Mouse (Mus musculus) forelimb bud, embryonic 11.5 days (tissue): ENCODE data around the gene Cnih4.

Source experiments
- DNase-seq: peaks from one replicate; pipeline ENCODE4 v3.0.0-alpha.2; 2012; ENCODE audit warnings: low read depth, low spot score

Gene Cnih4

GRCm38 (mm10) chr1:181210601-181211402 is 66.3 kb downstream of the Cnih4 start:
- no peak for DNase-seq

DNA sequence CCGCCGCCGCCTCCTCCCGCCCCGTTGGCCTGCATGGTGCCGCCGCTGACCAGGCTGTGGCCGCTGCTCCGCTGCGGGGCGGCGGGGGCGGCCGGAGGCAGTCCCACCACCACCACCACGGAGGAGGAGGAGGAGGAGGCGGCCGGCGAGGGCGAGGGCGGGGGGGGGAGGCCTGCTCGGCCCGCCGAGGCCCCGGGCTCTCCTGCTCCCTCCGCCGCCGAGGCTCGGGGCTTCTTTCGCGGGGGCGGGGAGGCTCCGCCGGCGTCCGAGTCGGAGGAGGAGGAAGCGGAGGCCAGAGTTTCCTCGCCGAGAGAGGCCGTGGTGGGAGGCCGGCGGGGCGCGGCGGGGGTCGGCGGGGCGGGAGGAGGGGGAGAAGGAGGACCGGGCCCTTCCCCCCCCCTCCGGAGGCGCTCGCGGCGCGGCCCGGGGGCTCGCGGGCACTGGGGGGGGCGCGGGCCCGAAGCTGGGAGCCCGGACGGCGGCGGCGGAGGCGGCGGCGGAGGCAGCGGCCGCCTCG is 67.0 kb downstream of the Cnih4 start:
- DNase-seq = no peak

- DNase-seq = peak; percentile 83
Observed at GRCm38 (mm10) chr1:181211920-181212633, 67.6 kb downstream of the Cnih4 start, which contains the start of gene Wdr26. Gene Wdr26 (minus strand): TSS chr1:181212001.

GRCm38 (mm10) chr1:181214296-181215035 is 70.0 kb downstream of the Cnih4 start:
- DNase-seq = no peak

GRCm38 (mm10) chr1:181216315-181216714 is 71.8 kb downstream of the Cnih4 start:
- no peak for DNase-seq
